Mouse (Mus musculus): ENCODE data around the gene Banp. TPM values are rescaled to one million over a fixed set of nuclear protein-coding genes. Genes with fewer than 3 reads are reported as not detected.

Banp gene
- polyA plus RNA-seq, 1 experiment from 2014 or later: 54.6 TPM

GRCm38 (mm10) chr8:121909663-121910062 is 39.9 kb upstream of the Banp start:
- Histone ChIP-seq H3K4me1 (peaks cover 26% of the 10 kb centered on the region), H3K4me3 (no peak overlapping the region), H3K27me3 (replicated peaks) (peaks cover 7% of the 10 kb centered on the region; the same call in 1 of the 2 replicates), H3K36me3 (replicated peaks) (no peaks in the 10 kb centered on the region), H3K9ac (no peak overlapping the region), H3K4me2 (no peak overlapping the region), H3K27ac (no peak overlapping the region), H3K9me3 (no peaks in the 10 kb centered on the region)
- WGBS: 6% methylated on average over 6 of the region's 6 CpGs
- no peak for ATAC-seq (replicated peaks)

GRCm38 (mm10) chr8:121911400-121911799 is 38.1 kb upstream of the Banp start:
- no peak overlapping the region for H3K27ac ChIP-seq
- H3K4me3 ChIP-seq: no peak overlapping the region
- no peak overlapping the region for H3K4me2 ChIP-seq
- WGBS: 91% methylated on average over 6 of the region's 6 CpGs
- peaks cover 9% of the 10 kb centered on the region for H3K4me1 ChIP-seq
- no peak for ATAC-seq (replicated peaks)
- peaks cover 7% of the 10 kb centered on the region; the same call in 1 of the 2 replicates for H3K27me3 ChIP-seq (replicated peaks)
- H3K36me3 ChIP-seq (replicated peaks): no peaks in the 10 kb centered on the region
- no peak overlapping the region for H3K9ac ChIP-seq
- no peaks in the 10 kb centered on the region for H3K9me3 ChIP-seq

DNA sequence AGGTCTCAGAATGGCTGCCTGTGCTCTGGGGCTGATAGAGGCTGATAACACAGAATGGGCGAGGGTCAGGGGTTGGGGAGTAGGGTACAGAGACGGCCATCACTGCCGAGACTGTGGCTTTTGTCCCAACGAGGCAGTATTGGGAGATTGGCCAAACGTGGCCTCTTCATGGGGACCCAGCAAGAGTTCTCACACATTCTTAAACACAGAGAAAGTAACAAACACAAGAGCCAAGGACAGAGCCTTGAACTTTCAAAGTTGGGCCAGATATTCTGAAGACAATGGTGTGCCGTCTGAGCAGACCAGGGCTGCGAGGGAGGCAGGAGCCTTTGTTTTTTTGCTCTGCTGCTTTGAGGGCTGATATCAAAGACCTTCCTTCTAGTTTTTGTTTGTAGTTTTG is 37.6 kb upstream of the Banp start:
- ATAC-seq (replicated peaks): no peak
- Histone ChIP-seq H3K36me3 (replicated peaks) (no peaks in the 10 kb centered on the region), H3K9ac (no peak overlapping the region), H3K27me3 (replicated peaks) (peaks cover 7% of the 10 kb centered on the region; the same call in 1 of the 2 replicates), H3K27ac (no peak overlapping the region), H3K4me1 (peaks cover 5% of the 10 kb centered on the region), H3K9me3 (no peaks in the 10 kb centered on the region), H3K4me3 (no peak overlapping the region), H3K4me2 (no peak overlapping the region)
- WGBS: 66% methylated on average over 7 of the region's 7 CpGs

DNA sequence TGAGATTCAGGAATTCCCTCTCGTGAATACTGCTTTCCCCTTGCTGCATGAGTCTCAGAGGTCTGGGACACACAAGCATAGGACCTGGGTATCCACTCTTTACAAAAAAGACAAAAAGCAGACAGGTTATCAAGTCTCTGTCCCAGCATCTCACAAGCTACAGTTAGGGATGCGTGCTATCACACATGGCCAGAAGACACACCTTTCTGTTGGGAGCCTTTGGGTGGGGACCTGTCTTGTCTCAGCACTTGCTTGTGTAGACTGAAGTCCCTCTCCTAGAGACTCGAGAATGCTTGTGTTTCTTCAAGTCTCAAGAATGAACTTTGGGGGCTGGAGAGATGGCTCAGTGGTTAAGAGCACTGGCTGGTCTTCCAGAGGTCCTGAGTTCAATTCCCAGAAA is 36.7 kb upstream of the Banp start:
- no peak overlapping the region for H3K27ac ChIP-seq
- no peaks in the 10 kb centered on the region for H3K36me3 ChIP-seq (replicated peaks)
- H3K27me3 ChIP-seq (replicated peaks): peaks cover 7% of the 10 kb centered on the region; the same call in 1 of the 2 replicates
- H3K4me1 ChIP-seq: peaks cover 3% of the 10 kb centered on the region
- H3K9me3 ChIP-seq: no peaks in the 10 kb centered on the region
- ATAC-seq (replicated peaks): no peak
- H3K4me2 ChIP-seq: no peak overlapping the region
- H3K9ac ChIP-seq: no peak overlapping the region
- WGBS: 74% methylated on average over 3 of the region's 3 CpGs
- H3K4me3 ChIP-seq: no peak overlapping the region

DNA sequence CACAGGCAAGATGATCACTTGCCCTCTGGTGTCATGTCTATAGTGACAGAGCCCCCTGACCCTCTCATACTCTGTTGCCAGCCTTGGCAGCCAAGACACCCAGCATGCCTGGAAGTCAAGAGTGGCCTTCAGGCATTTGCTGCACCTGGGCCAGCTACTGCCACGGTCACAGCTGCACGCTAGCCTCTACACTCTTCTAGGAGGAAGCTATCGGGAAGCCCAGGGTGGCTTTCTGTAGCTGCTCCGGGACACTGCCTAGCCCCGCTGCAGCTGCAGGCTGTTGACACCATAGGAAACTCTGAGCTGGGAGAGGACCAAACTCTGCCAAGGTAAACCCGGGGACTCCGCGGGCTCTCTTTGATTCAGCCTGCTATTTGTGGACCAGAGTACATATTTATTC is 36.2 kb upstream of the Banp start:
- no peak for ATAC-seq (replicated peaks)
- WGBS: 71% methylated on average over 8 of the region's 8 CpGs
- no peaks in the 10 kb centered on the region for H3K9me3 ChIP-seq

GRCm38 (mm10) chr8:121919158-121919557 is 30.4 kb upstream of the Banp start:
- Histone ChIP-seq H3K4me1 (no peaks in the 10 kb centered on the region), H3K27me3 (replicated peaks) (no peaks in the 10 kb centered on the region), H3K27ac (no peak overlapping the region), H3K36me3 (replicated peaks) (no peaks in the 10 kb centered on the region), H3K9ac (no peak overlapping the region), H3K4me3 (no peak overlapping the region), H3K4me2 (no peak overlapping the region), H3K9me3 (no peaks in the 10 kb centered on the region)
- no peak for ATAC-seq (replicated peaks)
- 75% methylated on average over 4 of the region's 4 CpGs for WGBS

More for the DNA sequence above, 36.2 kb upstream of the Banp start:
- Histone ChIP-seq H3K27me3 (replicated peaks) (peaks cover 6% of the 10 kb centered on the region; the same call in 1 of the 2 replicates), H3K27ac (no peak overlapping the region), H3K4me2 (no peak overlapping the region), H3K36me3 (replicated peaks) (no peaks in the 10 kb centered on the region), H3K4me3 (no peak overlapping the region), H3K4me1 (no peaks in the 10 kb centered on the region), H3K9ac (no peak overlapping the region)

DNA sequence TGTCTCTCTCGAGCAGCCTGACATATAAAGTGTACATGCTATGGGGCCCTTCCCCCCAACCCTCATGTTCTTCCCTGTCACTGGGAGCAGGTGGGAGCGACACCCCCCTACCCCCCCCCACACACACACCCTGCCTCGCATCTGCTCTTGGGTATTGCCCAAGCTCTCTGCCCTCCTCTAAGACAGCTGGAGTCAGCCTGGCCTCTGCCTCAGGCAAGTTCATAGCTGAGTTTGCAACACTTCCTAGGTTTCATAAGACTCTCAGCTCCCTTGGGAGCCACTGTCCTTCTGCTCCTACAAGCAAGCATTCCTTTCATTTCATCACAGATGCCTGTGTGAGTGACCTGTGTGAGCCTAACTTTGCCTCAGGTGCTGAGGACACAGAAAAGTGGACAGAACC is 29.8 kb upstream of the Banp start:
- H3K36me3 ChIP-seq (replicated peaks): no peaks in the 10 kb centered on the region
- H3K4me2 ChIP-seq: no peak overlapping the region
- no peaks in the 10 kb centered on the region for H3K9me3 ChIP-seq
- no peak for ATAC-seq (replicated peaks)
- 42% methylated on average over 3 of the region's 3 CpGs for WGBS
- no peaks in the 10 kb centered on the region for H3K4me1 ChIP-seq
- H3K4me3 ChIP-seq: no peak overlapping the region
- H3K9ac ChIP-seq: no peak overlapping the region
- H3K27ac ChIP-seq: no peak overlapping the region
- H3K27me3 ChIP-seq (replicated peaks): no peaks in the 10 kb centered on the region

GRCm38 (mm10) chr8:121921582-121921981 is 28.0 kb upstream of the Banp start:
- ATAC-seq (replicated peaks): no peak
- Histone ChIP-seq H3K4me1 (no peaks in the 10 kb centered on the region), H3K4me2 (no peak overlapping the region), H3K27ac (no peak overlapping the region), H3K27me3 (replicated peaks) (no peaks in the 10 kb centered on the region), H3K9ac (no peak overlapping the region), H3K9me3 (no peaks in the 10 kb centered on the region), H3K4me3 (no peak overlapping the region), H3K36me3 (replicated peaks) (no peaks in the 10 kb centered on the region)
- WGBS: 77% methylated on average over 8 of the region's 8 CpGs

- Histone ChIP-seq H3K9me3 (no peaks in the 10 kb centered on the region), H3K27ac (no peak overlapping the region), H3K36me3 (replicated peaks) (no peaks in the 10 kb centered on the region), H3K4me2 (no peak overlapping the region), H3K4me1 (no peaks in the 10 kb centered on the region), H3K4me3 (no peak overlapping the region), H3K9ac (no peak overlapping the region), H3K27me3 (replicated peaks) (no peaks in the 10 kb centered on the region)
- ATAC-seq (replicated peaks): no peak
- 70% methylated on average over 8 of the region's 8 CpGs for WGBS
Observed at GRCm38 (mm10) chr8:121922101-121922500, 27.4 kb upstream of the Banp start.

DNA sequence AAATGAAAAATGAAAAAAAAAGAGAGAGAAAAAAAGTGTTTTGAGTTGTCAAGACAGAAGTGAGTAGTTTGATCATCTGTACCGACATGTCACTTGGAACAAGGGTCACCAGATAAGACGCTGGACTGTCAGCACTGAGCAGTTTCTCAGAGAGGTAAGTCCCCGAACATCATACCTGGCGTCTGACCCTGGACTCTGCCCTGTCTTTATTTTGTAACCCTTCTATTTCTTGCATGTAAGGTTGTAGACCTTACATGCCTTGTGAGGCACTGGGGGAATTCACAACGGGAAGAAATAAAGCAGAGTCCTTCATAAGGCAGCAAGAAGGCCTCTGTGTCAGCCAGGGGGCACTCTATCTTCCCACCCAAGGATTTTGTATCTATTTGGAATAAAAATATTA is 24.9 kb upstream of the Banp start:
- 82% methylated on average over 5 of the region's 5 CpGs for WGBS
- no peaks in the 10 kb centered on the region for H3K4me1 ChIP-seq

GRCm38 (mm10) chr8:121925624-121926023 is 23.9 kb upstream of the Banp start:
- WGBS: 32% methylated on average over 10 of the region's 10 CpGs
- H3K27me3 ChIP-seq (replicated peaks): no peaks in the 10 kb centered on the region
- no peak for ATAC-seq (replicated peaks)

More for the DNA sequence above, 24.9 kb upstream of the Banp start:
- Histone ChIP-seq H3K27ac (no peak overlapping the region), H3K27me3 (replicated peaks) (no peaks in the 10 kb centered on the region), H3K9ac (no peak overlapping the region), H3K36me3 (replicated peaks) (no peaks in the 10 kb centered on the region), H3K9me3 (no peaks in the 10 kb centered on the region), H3K4me3 (no peak overlapping the region), H3K4me2 (no peak overlapping the region)
- ATAC-seq (replicated peaks): no peak

DNA sequence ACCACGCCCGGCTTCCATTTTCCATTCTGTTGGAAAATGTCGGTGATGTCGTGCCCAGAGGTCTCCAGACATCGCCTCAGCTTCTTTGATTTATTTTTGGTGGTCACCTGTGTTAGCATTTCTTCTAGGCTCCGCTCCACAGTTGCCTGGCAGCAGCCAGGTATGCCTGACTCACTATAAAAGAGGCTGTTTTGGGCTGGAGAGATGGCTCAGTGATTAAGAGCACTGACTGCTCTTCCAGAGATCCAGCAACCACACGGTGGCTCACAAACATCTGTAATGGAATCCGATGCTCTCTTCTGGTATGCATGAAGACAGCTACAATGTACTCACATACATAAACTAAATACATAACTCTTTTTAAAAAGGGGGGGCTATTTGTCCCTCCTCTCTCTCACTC is 23.3 kb upstream of the Banp start:
- no peak for ATAC-seq (replicated peaks)
- Histone ChIP-seq H3K4me1 (no peaks in the 10 kb centered on the region), H3K27me3 (replicated peaks) (no peaks in the 10 kb centered on the region), H3K27ac (no peak overlapping the region), H3K4me2 (no peak overlapping the region), H3K9ac (no peak overlapping the region), H3K36me3 (replicated peaks) (no peaks in the 10 kb centered on the region), H3K9me3 (no peaks in the 10 kb centered on the region), H3K4me3 (no peak overlapping the region)
- 65% methylated on average over 8 of the region's 8 CpGs for WGBS

More at GRCm38 (mm10) chr8:121925624-121926023, 23.9 kb upstream of the Banp start:
- Histone ChIP-seq H3K9ac (no peak overlapping the region), H3K4me1 (no peaks in the 10 kb centered on the region), H3K27ac (no peak overlapping the region), H3K36me3 (replicated peaks) (no peaks in the 10 kb centered on the region), H3K4me3 (no peak overlapping the region), H3K4me2 (no peak overlapping the region), H3K9me3 (no peaks in the 10 kb centered on the region)

GRCm38 (mm10) chr8:121927316-121927715 is 22.2 kb upstream of the Banp start:
- no peaks in the 10 kb centered on the region for H3K36me3 ChIP-seq (replicated peaks)
- no peak overlapping the region for H3K27ac ChIP-seq
- H3K27me3 ChIP-seq (replicated peaks): no peaks in the 10 kb centered on the region
- H3K4me1 ChIP-seq: 0 out of 2 replicates have a peak, but pooled peaks cover 3% of the 10 kb centered on the region
- no peak for ATAC-seq (replicated peaks)
- no peaks in the 10 kb centered on the region for H3K9me3 ChIP-seq
- no peak overlapping the region for H3K9ac ChIP-seq
- H3K4me3 ChIP-seq: no peak overlapping the region
- 49% methylated on average over 8 of the region's 8 CpGs for WGBS
- no peak overlapping the region for H3K4me2 ChIP-seq

Data from midbrain, embryonic 15.5 days (tissue).